Mouse (Mus musculus): Measurements from ENCODE around the gene Plekha5. TPM values are rescaled to one million over a fixed set of nuclear protein-coding genes. Genes with fewer than 3 reads are reported as not detected.
A peak's percentile ranks its signal among the peaks of the same experiment; 100 is the strongest.
"Not testable (repeated sequence)": the region's sequence is repeated elsewhere in the genome, so short reads cannot be mapped to it uniquely, and the experiment has no call there.

Gene Plekha5
- polyA plus RNA-seq, 1 experiment from 2014 or later, result 30.1 TPM

DNA sequence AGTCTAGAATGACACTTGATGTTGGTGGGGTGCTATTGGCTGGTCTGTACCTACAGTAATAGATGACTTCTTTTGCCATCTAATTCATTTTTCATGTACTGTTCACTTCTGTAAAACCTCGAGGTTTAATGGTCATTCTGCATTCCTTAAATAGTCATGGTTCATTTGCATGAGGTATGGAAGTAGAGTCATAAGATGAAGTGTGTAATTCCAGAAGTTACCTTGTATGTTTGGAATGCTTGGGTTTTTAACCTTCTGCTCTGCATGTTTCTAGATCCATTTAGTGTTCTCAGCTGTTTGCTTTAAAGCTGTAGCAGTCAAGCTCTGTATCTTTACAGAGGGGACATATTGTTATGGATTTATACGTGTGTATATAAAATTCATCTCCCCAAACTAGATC, 144.0 kb downstream of the Plekha5 start:
- Histone ChIP-seq H3K4me1 (ENCODE audit: control insufficient read depth, insufficient read depth, low read length) (no peaks in the 10 kb centered on the region), H3K9me3 (ENCODE audit: control insufficient read depth, low read length) (no peaks in the 10 kb centered on the region), H3K4me3 (ENCODE audit: low read length) (no peak overlapping the region), H3K36me3 (ENCODE audit: control insufficient read depth, insufficient read depth, low read length) (no peaks in the 10 kb centered on the region), H3K4me2 (ENCODE audit: low read depth, low read length) (no peak overlapping the region), H3K27me3 (replicated peaks; ENCODE audit: control insufficient read depth, insufficient read depth, low read length) (no peaks in the 10 kb centered on the region), H3K9ac (ENCODE audit: low read depth, low read length) (no peak overlapping the region), H3K27ac (ENCODE audit: low read length) (no peak overlapping the region)
- ATAC-seq, result no peak
- 59% methylated on average over 2 of the region's 2 CpGs for WGBS

DNA sequence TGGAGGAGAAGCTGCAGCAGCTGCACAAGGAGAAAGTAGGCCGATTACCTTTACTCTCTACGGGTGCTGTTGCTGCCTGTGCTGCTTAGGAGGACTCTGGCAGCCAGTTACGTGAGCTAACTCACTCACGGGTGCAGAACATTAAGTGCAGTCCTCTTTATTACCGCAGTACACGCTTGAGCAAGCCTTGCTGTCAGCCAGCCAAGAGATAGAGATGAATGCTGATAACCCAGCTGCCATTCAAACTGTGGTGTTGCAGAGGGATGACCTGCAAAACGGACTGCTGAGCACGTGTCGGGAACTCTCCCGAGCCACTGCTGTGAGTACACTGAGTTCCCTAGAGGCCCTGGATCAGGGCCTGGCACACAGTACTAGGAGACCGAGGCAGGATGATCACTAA, 146.3 kb downstream of the Plekha5 start:
- Histone ChIP-seq H3K9ac (ENCODE audit: low read depth, low read length) (no peak overlapping the region), H3K4me2 (ENCODE audit: low read depth, low read length) (no peak overlapping the region), H3K9me3 (ENCODE audit: control insufficient read depth, low read length) (no peaks in the 10 kb centered on the region), H3K27me3 (replicated peaks; ENCODE audit: control insufficient read depth, insufficient read depth, low read length) (no peaks in the 10 kb centered on the region), H3K27ac (ENCODE audit: low read length) (0 out of 2 replicates have a peak overlapping the region, but pooled peaks have one; percentile 45), H3K36me3 (ENCODE audit: control insufficient read depth, insufficient read depth, low read length) (peaks cover 4% of the 10 kb centered on the region; the same call in 1 of the 2 replicates), H3K4me1 (ENCODE audit: control insufficient read depth, insufficient read depth, low read length) (no peaks in the 10 kb centered on the region), H3K4me3 (ENCODE audit: low read length) (no peak overlapping the region)
- WGBS, result 70% methylated on average over 11 of the region's 11 CpGs
- peak; percentile 94 for ATAC-seq

DNA sequence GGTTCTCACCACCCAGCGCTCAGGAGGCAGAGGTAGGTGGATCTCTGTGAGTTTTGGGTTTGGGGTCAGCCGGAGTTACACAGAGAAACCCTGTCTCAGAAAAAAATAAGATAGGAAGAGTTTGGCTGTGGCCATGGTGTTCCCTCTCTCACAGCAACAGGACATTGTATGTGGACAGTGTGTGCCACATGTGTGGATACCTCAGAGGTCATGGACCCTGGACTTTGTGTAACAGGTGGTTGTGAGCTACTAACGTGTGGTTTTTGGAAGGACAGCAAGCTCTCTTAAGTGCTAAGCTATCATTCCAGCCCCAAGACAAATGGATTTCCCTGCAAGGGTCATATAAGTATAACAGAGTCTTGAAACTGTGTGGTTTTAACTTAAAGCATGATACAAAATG, 151.1 kb downstream of the Plekha5 start:
- no peaks in the 10 kb centered on the region for H3K27me3 ChIP-seq (replicated peaks; ENCODE audit: control insufficient read depth, insufficient read depth, low read length)
- no peaks in the 10 kb centered on the region for H3K9me3 ChIP-seq (ENCODE audit: control insufficient read depth, low read length)
- 87% methylated on average over 3 of the region's 3 CpGs for WGBS
- H3K4me2 ChIP-seq (ENCODE audit: low read depth, low read length), result no peak overlapping the region
- no peak overlapping the region for H3K4me3 ChIP-seq (ENCODE audit: low read length)
- H3K4me1 ChIP-seq (ENCODE audit: control insufficient read depth, insufficient read depth, low read length), result no peaks in the 10 kb centered on the region
- H3K9ac ChIP-seq (ENCODE audit: low read depth, low read length), result no peak overlapping the region
- no peak for ATAC-seq
- H3K27ac ChIP-seq (ENCODE audit: low read length), result no peak overlapping the region
- H3K36me3 ChIP-seq (ENCODE audit: control insufficient read depth, insufficient read depth, low read length), result peaks cover 14% of the 10 kb centered on the region

DNA sequence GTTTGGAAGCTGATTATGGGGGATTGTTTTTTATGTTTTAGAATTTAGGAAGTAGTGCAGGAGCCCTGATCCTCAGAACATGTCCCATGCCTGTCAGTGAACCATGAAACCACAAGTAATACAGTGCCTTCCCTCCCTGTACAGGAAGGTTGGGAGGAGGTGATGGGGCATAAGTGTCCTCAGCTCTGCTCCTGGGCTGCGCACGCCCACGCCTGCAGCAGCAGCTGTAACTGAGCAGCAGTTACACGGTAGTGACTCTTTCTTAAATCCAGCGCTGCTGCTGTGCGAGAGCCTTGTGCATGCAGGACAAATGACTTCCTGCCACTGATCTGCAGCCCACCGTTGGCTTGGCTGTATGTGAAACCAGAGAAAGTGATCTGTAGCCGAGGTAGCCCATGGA, 152.3 kb downstream of the Plekha5 start:
- Histone ChIP-seq H3K36me3 (ENCODE audit: control insufficient read depth, insufficient read depth, low read length) (peaks cover 14% of the 10 kb centered on the region), H3K9ac (ENCODE audit: low read depth, low read length) (no peak overlapping the region), H3K9me3 (ENCODE audit: control insufficient read depth, low read length) (no peaks in the 10 kb centered on the region), H3K27me3 (replicated peaks; ENCODE audit: control insufficient read depth, insufficient read depth, low read length) (no peaks in the 10 kb centered on the region), H3K4me2 (ENCODE audit: low read depth, low read length) (no peak overlapping the region), H3K4me3 (ENCODE audit: low read length) (no peak overlapping the region), H3K4me1 (ENCODE audit: control insufficient read depth, insufficient read depth, low read length) (no peaks in the 10 kb centered on the region), H3K27ac (ENCODE audit: low read length) (no peak overlapping the region)
- ATAC-seq, result no peak
- 63% methylated on average over 8 of the region's 8 CpGs for WGBS

DNA sequence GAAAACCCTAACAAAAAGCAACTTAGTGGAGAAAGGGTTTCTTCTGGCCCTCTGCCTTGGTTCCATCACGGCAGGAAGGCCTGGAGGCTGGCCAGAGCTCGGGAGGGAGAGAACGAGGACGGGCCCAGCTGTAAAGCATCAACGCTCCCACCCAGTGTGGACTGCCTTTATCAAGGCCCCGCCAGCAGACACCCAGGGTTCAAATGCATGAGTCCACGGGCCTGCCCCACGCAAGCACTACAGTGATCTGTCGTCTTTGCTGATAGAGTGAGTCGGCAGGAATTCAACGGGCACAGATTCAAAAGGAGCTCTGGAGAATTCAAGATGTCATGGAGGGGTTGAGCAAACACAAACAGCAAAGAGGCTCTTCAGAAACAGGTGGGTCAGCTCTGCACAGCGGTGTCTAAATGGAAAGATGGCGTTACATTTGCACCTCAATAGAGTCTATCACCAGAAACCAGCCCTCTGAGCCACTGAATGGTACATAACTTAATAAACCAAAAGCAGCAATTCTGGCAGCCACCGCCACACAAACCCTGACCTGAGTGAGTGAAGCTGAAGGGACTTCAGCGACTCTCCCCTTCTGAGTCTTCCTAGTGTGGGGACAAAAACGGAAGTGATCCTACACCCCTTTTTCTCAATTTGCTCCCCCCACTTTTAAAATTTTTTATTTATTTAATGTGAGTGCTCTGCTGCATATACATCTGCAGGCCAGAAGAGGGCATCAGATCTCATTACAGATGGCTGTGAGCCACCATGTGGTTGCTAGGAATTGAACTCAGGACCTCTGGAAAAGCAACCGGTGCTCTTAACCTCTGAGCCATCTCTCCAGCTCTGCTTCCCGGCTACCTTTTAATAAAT, 153.3 kb downstream of the Plekha5 start:
- Histone ChIP-seq H3K4me3 (ENCODE audit: low read length) (no peak overlapping the region), H3K4me1 (ENCODE audit: control insufficient read depth, insufficient read depth, low read length) (no peaks in the 10 kb centered on the region), H3K36me3 (ENCODE audit: control insufficient read depth, insufficient read depth, low read length) (peaks cover 14% of the 10 kb centered on the region), H3K9me3 (ENCODE audit: control insufficient read depth, low read length) (no peaks in the 10 kb centered on the region), H3K27ac (ENCODE audit: low read length) (no peak overlapping the region), H3K27me3 (replicated peaks; ENCODE audit: control insufficient read depth, insufficient read depth, low read length) (no peaks in the 10 kb centered on the region), H3K9ac (ENCODE audit: low read depth, low read length) (no peak overlapping the region), H3K4me2 (ENCODE audit: low read depth, low read length) (no peak overlapping the region)
- WGBS, result 58% methylated on average over 18 of the region's 18 CpGs
- peak; percentile 56; the same call in 1 of the 2 replicates for ATAC-seq

DNA sequence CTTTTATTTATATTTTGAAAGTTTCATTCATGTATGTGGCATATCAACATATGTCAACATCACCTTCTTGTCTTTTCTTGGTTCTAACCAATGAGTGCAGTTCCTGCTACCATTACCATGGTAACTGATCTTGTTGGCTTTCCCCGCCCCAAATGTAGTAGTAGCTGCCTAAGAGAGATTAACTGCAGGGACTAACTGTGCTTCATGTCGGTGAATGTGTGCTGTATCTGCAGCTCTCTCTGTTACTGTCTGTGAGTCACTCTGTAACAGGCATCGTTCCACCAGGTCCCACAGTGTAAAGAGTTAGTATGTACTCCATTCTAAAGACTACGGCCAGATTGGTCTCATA, 153.9 kb downstream of the Plekha5 start:
- WGBS, result 93% methylated on average over 4 of the region's 4 CpGs
- Histone ChIP-seq H3K4me3 (ENCODE audit: low read length) (no peak overlapping the region), H3K36me3 (ENCODE audit: control insufficient read depth, insufficient read depth, low read length) (peaks cover 14% of the 10 kb centered on the region), H3K9ac (ENCODE audit: low read depth, low read length) (no peak overlapping the region), H3K27me3 (replicated peaks; ENCODE audit: control insufficient read depth, insufficient read depth, low read length) (no peaks in the 10 kb centered on the region), H3K4me2 (ENCODE audit: low read depth, low read length) (no peak overlapping the region), H3K4me1 (ENCODE audit: control insufficient read depth, insufficient read depth, low read length) (no peaks in the 10 kb centered on the region), H3K9me3 (ENCODE audit: control insufficient read depth, low read length) (no peaks in the 10 kb centered on the region), H3K27ac (ENCODE audit: low read length) (no peak overlapping the region)
- no peak for ATAC-seq

DNA sequence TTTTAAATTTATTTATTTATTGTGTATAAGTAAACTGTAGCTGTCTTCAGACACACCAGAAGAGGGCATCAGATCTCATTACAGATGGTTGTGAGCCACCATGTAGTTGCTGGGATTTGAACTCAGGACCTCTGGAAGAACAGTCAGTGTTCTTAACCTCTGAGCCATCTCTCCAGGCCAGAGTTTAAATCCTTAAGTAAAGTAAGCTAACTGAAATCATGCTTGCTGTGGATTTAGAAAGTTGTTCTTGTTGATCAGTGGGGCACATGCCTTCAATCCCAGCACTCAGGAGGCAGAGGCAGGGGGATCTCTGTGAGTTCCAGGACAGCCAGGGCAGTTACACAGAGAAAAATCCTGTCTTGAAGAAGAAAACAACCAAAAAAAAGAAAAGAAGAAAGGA, 155.1 kb downstream of the Plekha5 start:
- not testable (repeated sequence) for H3K9ac ChIP-seq (ENCODE audit: low read depth, low read length); H3K9me3 ChIP-seq (ENCODE audit: control insufficient read depth, low read length); H3K4me2 ChIP-seq (ENCODE audit: low read depth, low read length); H3K4me3 ChIP-seq (ENCODE audit: low read length); H3K27ac ChIP-seq (ENCODE audit: low read length); ATAC-seq; H3K27me3 ChIP-seq (replicated peaks; ENCODE audit: control insufficient read depth, insufficient read depth, low read length); H3K4me1 ChIP-seq (ENCODE audit: control insufficient read depth, insufficient read depth, low read length)
- H3K36me3 ChIP-seq (ENCODE audit: control insufficient read depth, insufficient read depth, low read length), result peaks cover 18% of the 10 kb centered on the region

DNA sequence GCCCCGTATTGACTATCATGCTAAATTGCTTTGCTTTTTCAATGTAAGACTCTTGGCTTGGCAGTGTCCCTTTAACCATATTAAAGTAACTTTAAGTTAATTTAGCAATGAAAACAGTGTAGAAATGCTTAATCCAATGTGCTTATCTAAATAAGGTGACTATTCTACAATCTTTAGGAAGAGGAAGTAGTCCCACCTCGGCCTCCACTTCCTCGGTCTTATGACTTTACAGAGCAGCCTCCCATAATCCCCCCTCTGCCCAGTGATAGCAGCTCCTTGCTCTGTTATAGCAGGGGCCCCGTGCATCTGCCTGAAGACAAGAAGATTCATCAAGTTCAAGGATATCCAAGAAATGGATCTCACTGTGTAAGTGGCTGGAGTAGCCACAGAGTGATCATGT, 156.3 kb downstream of the Plekha5 start:
- Histone ChIP-seq H3K4me2 (ENCODE audit: low read depth, low read length) (no peak overlapping the region), H3K9me3 (ENCODE audit: control insufficient read depth, low read length) (no peaks in the 10 kb centered on the region), H3K27ac (ENCODE audit: low read length) (no peak overlapping the region), H3K9ac (ENCODE audit: low read depth, low read length) (no peak overlapping the region), H3K27me3 (replicated peaks; ENCODE audit: control insufficient read depth, insufficient read depth, low read length) (no peaks in the 10 kb centered on the region), H3K36me3 (ENCODE audit: control insufficient read depth, insufficient read depth, low read length) (peaks cover 13% of the 10 kb centered on the region), H3K4me3 (ENCODE audit: low read length) (no peak overlapping the region), H3K4me1 (ENCODE audit: control insufficient read depth, insufficient read depth, low read length) (no peaks in the 10 kb centered on the region)
- no peak for ATAC-seq
- WGBS, result 83% methylated on average over 4 of the region's 4 CpGs

DNA sequence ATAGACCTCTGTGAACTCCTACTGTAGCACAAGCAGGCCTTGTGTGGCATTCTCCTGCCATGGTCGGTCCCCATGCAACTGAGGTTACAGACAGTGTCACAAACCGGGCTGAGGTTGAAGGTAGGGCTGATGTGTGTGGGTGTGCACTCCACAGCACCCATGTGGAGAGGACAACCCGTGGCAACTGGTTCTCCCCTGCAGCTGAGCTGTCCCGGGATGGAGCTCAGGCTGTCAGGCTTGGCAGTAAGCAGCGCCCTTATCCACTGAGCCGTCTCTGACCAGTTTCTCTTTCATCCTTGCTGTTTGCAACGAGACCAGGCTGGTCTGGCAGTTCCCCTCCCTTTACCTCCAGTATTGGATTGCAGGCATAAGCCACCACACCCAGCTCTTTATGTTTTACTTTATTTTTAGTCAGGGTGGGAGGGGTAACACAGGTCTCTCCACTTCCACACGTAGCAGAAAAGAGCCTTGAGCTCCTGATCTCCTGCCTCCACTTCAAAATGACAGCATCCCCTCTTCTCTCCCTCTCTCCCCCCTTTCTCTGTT, 162.9 kb downstream of the Plekha5 start:
- 80% methylated on average over 8 of the region's 8 CpGs for WGBS
- Histone ChIP-seq H3K9me3 (ENCODE audit: control insufficient read depth, low read length) (no peaks in the 10 kb centered on the region), H3K9ac (ENCODE audit: low read depth, low read length) (no peak overlapping the region), H3K4me1 (ENCODE audit: control insufficient read depth, insufficient read depth, low read length) (no peaks in the 10 kb centered on the region), H3K36me3 (ENCODE audit: control insufficient read depth, insufficient read depth, low read length) (peaks cover 17% of the 10 kb centered on the region), H3K27ac (ENCODE audit: low read length) (no peak overlapping the region), H3K4me2 (ENCODE audit: low read depth, low read length) (no peak overlapping the region), H3K27me3 (replicated peaks; ENCODE audit: control insufficient read depth, insufficient read depth, low read length) (no peaks in the 10 kb centered on the region), H3K4me3 (ENCODE audit: low read length) (no peak overlapping the region)
- ATAC-seq, result no peak

All from intestine, embryonic 16.5 days (tissue).